Mouse (Mus musculus) thymus, adult 2 months (tissue): ENCODE measurements around the gene Cfd.

Source experiments
- CTCF ChIP-seq: fragments of 200-500 bp; IDR thresholded peaks from 2 replicates; pipeline ENCODE4 v1.5.1; 2012; ENCODE audit warnings: mild to moderate bottlenecking, control low read depth, low read length, moderate library complexity, borderline replicate concordance; ENCODE audit not compliant: control insufficient read depth, poor library complexity, insufficient read depth; ENCODE audit errors: extremely low read depth
- POLR2A ChIP-seq: fragments of 200-500 bp; IDR thresholded peaks from 2 replicates; pipeline ENCODE4 v1.6.1; 2012; ENCODE audit warnings: mild to moderate bottlenecking, low read length, control low read depth, moderate library complexity; ENCODE audit not compliant: control insufficient read depth, poor library complexity, insufficient read depth; ENCODE audit errors: extremely low read depth

DNA sequence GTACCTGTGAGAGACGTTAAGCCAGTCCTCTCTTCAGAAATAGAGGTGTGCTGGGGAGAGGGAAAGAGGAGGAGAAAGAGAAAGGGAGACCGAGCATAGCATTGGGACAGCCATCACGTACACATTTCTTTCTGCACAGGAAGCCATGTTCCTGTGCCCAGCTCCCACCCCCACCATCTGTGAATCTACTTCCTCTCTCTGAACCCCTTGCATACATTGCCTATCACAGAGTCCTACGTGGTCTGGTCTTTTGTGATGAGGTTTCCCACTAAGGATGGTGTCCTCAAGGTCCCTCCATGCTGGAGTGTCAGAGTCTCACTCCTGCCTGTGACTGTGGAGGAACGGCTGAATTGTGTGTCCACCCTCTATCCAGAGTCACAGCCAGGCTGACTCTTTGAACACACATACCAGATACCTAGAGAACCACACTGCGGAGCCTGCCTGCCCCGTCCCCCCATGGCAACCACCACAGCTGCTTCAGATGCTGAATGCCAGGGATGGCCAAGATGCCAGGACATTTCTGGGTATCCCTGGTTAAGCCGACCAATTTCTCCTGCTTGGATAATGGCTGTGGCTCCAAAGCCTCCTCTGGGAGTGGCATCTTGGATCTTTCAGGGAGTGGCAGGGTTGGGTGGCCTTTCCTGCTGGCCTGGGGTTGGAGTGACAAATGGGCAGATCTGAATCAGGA lies 40.6 kb upstream of the Cfd start:
- TF ChIP-seq CTCF = no peak
- no peak for TF ChIP-seq POLR2A
